Mouse (Mus musculus): ENCODE measurements around the gene Fgfr1op. TPM values are rescaled to one million over a fixed set of nuclear protein-coding genes. Genes with fewer than 3 reads are reported as not detected.
"Not testable (repeated sequence)": the region's sequence is repeated elsewhere in the genome, so short reads cannot be mapped to it uniquely, and the experiment has no call there.

Gene Fgfr1op
- polyA plus RNA-seq (2012; rRNA removed), result 3.0 and 4.4 TPM in 2 replicates

DNA sequence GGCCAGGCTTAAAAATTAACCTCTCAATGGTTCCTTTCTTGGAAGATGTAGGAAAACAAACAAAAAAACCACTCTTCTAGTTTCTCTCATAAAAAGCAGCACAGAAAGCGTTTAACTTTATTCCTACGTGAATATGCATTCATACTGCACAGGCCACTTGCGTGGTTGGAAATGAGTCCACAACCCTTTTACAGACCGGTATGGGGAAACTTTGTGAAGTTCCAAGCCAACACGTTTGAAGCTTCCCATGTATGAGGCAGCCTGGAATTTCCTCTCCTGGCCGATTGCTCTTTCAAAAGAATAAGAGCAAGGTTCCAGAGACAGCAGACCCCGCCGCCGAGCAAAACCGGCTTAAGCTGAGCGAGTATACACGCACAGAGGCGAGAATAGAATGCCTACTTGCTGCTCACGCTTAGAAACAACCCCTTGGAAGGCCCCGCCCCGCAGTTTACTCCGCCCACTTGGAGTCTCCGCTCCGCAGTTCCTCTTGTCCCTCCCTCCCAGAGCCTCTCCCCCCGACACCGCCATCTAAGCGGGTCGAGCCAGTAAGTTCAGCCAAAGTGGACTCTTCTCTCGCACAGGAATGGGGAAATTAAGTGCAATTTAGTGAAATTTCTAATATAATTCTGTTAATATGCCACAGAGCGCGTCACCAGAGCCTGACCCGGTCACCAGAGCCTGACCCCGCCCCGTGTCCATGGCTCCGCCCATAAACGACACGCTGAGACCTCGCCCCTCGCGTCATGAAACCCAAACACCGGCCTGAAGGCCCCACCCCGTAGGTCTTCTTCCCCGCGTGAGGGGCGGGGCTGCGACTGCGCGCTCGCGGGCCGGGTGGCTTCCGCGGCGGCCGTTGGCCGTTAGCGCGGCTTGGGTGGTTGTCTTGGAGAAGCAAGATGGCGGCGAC lies at the start of gene Fgfr1op:
Gene Fgfr1op (plus strand): TSS at position 801 of the 907 bp plus-strand sequence.
- peak; percentile 84 for DNase-seq
- H3K27ac ChIP-seq (ENCODE audit: insufficient read depth, low read depth, low read length), result peak within 1 kb of the TSS; percentile 87

DNA sequence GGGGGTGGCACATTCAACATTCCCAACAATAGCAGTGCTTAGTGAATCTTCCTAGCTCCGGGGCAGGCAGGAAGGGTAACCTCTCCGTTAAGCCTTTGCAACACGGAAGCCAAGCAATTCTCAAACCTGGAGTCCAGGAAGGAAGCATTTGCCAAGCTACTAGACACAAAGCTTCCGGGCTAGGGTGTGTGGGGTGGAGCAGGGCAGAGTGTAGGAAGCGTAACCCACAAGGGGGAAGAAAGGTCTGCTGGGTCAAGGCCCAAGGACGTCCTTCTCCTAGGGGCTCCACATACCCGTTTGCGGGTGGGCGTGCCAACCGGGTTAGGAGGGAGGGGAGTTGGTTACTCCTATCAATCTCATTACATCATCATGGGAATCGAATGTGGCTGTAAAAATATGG lies 48.9 kb upstream of the Fgfr1op start:
- not testable (repeated sequence) for H3K27me3 ChIP-seq (replicated peaks; ENCODE audit: control insufficient read depth, insufficient read depth, low read length); H3K4me3 ChIP-seq (ENCODE audit: insufficient read depth, low read depth, low read length); H3K36me3 ChIP-seq (ENCODE audit: control insufficient read depth, insufficient read depth, low read length); H3K4me1 ChIP-seq (ENCODE audit: control insufficient read depth, insufficient read depth, low read length); H3K27ac ChIP-seq (ENCODE audit: insufficient read depth, low read depth, low read length)
- DNase-seq, result peak; percentile 68
- WGBS, result 46% methylated on average over 8 of the region's 11 CpGs

More for the DNA sequence above, at the start of gene Fgfr1op:
- H3K4me3 ChIP-seq (ENCODE audit: insufficient read depth, low read depth, low read length), result peak within 1 kb of the TSS; percentile 61
- H3K36me3 ChIP-seq (ENCODE audit: control insufficient read depth, insufficient read depth, low read length); H3K4me1 ChIP-seq (ENCODE audit: control insufficient read depth, insufficient read depth, low read length); H3K27me3 ChIP-seq (replicated peaks; ENCODE audit: control insufficient read depth, insufficient read depth, low read length): not testable (repeated sequence)
- WGBS, result under 1% methylated on average over 19 of the region's 55 CpGs

DNA sequence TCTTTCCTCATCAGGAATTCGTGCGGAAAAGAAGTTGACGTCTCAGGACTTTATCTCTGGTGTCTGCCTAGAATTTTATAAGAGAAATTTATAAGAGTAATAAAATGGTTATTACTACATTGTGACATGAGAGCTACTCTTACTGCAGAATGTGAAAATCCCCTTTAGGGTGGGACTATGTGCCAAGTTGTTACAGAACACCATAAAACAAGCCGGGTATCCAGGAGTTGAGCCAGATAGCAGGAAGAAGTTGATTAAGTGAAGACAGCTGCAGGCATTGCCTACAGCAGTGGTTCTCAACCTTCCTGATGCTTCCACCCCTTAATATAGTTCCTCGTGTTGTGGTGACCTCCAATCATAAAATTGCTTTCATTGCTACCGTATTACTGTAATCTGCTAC lies 48.4 kb upstream of the Fgfr1op start:
- WGBS, result no CpG with 5 or more reads among the region's 6 CpGs
- H3K4me3 ChIP-seq (ENCODE audit: insufficient read depth, low read depth, low read length); DNase-seq; H3K4me1 ChIP-seq (ENCODE audit: control insufficient read depth, insufficient read depth, low read length); H3K27ac ChIP-seq (ENCODE audit: insufficient read depth, low read depth, low read length); H3K27me3 ChIP-seq (replicated peaks; ENCODE audit: control insufficient read depth, insufficient read depth, low read length); H3K36me3 ChIP-seq (ENCODE audit: control insufficient read depth, insufficient read depth, low read length): not testable (repeated sequence)

DNA sequence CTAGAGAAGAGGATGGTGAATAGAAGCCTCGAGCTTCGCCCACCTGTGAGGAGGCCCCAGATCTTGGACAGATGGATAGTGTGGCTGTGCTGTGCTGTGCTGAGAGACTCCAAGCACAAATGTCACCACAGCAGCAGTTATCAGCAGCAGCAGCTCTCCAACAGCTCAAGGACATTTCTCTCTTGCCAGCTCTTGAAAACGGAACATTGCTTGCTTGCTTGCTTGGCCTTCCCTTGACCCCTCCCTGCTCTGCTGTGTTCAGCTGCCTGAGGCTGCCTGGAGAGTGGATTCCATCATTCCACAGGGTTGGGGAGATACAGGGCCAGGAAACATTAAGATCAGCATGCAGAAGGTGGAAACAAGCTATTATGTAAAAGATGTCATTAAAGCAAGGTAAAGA lies 42.3 kb upstream of the Fgfr1op start:
- H3K27ac ChIP-seq (ENCODE audit: insufficient read depth, low read depth, low read length); H3K4me3 ChIP-seq (ENCODE audit: insufficient read depth, low read depth, low read length); DNase-seq; H3K36me3 ChIP-seq (ENCODE audit: control insufficient read depth, insufficient read depth, low read length); H3K4me1 ChIP-seq (ENCODE audit: control insufficient read depth, insufficient read depth, low read length); H3K27me3 ChIP-seq (replicated peaks; ENCODE audit: control insufficient read depth, insufficient read depth, low read length): not testable (repeated sequence)
- no CpG with 5 or more reads among the region's 3 CpGs for WGBS

DNA sequence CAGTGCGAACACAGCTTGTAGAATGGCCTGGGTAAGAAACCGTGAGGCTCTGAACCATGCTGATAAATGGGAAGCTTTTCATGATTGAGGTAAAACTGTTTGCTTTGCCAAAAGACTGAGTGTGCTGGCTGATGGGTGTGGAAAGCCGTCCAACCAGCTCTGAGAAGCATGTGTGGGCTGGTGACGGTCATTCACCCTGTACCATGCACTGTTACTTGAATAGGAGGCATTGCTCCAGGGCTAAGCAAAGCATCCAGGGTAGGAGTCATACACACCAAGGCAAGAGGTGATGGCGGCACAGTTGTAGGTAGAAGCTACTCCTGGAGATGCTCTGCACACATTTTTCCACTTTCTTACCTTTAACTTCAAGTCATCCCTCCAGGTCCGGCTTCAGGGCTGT lies 40.7 kb upstream of the Fgfr1op start:
- not testable (repeated sequence) for H3K4me1 ChIP-seq (ENCODE audit: control insufficient read depth, insufficient read depth, low read length)
- WGBS, result 79% methylated on average over 3 of the region's 6 CpGs

DNA sequence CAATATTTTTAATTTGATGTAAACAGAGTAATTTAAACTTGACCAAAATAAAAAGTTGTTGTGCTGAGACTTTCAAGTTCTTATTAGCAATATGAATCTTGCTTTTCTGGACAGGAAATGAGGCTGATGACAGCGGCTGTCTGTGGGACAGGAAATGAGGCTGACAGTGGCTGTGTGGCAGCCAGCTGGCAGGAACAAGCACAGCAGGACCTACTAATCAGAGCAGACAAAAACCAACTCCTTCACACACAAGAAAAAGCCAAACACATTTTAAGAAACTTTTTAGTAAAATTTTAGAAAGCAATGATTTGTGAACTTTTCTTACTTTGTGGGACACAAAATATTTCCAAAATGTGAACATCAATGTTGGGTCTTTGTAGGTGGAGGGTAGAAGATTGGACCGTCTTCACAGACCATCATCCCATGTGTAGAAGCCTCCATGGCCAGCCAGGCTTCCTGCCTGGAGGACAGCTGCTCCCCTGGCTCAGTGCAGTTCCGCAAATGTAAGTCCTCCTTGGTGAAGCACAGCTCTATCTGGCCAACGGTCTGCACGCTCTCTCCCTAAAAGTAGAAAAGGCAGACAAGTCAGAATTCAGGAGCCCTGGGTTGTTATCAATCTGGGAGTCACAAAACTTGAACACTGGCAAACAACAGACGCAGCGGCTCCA lies 36.8 kb upstream of the Fgfr1op start:
- H3K4me3 ChIP-seq (ENCODE audit: insufficient read depth, low read depth, low read length); H3K27ac ChIP-seq (ENCODE audit: insufficient read depth, low read depth, low read length); H3K4me1 ChIP-seq (ENCODE audit: control insufficient read depth, insufficient read depth, low read length); H3K27me3 ChIP-seq (replicated peaks; ENCODE audit: control insufficient read depth, insufficient read depth, low read length); DNase-seq; H3K36me3 ChIP-seq (ENCODE audit: control insufficient read depth, insufficient read depth, low read length): not testable (repeated sequence)
- WGBS, result 38% methylated on average over 2 of the region's 7 CpGs

More for the DNA sequence above, 40.7 kb upstream of the Fgfr1op start:
- not testable (repeated sequence) for H3K27ac ChIP-seq (ENCODE audit: insufficient read depth, low read depth, low read length); H3K27me3 ChIP-seq (replicated peaks; ENCODE audit: control insufficient read depth, insufficient read depth, low read length); H3K36me3 ChIP-seq (ENCODE audit: control insufficient read depth, insufficient read depth, low read length); DNase-seq; H3K4me3 ChIP-seq (ENCODE audit: insufficient read depth, low read depth, low read length)

DNA sequence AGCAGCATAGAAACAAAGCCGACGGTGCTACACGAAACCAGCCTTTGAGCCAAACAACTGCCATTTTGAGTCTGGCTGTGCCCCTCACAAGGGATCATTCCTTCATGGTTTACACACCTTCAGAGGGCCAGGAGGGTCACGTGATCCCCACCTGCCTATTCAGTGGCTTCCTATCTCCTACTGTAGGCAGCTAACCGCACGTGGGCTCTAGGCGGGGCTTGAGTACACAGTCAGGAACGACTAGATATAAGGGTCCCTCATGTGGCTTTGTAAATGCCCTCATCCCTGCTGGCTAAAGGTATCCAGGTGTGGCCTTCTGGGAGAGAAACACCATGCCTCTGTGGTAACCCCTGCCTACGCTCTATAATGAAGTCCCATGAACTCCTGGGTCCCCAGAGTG lies 35.7 kb upstream of the Fgfr1op start:
- not testable (repeated sequence) for DNase-seq; H3K36me3 ChIP-seq (ENCODE audit: control insufficient read depth, insufficient read depth, low read length); H3K27me3 ChIP-seq (replicated peaks; ENCODE audit: control insufficient read depth, insufficient read depth, low read length); H3K27ac ChIP-seq (ENCODE audit: insufficient read depth, low read depth, low read length); H3K4me1 ChIP-seq (ENCODE audit: control insufficient read depth, insufficient read depth, low read length); H3K4me3 ChIP-seq (ENCODE audit: insufficient read depth, low read depth, low read length)
- 89% methylated on average over 9 of the region's 9 CpGs for WGBS

DNA sequence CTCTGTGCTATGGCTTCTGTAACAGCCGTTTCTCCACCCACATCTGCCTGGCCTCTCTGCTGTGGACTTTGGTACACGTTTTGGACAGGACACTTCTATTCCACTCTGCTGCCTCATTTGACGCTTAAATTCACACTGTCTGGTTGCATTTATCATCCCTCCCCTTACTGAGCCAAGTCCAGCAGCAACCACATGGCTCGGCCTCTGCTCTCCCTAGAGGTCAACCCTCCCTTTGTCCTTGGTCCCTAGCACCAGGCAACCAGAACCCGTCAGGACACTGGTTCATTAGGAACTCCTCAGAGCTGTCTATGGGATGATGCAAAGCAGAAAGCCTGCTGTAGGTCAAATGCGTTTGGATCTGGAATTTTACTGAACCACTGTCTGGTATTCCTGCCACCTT lies 34.5 kb upstream of the Fgfr1op start:
- not testable (repeated sequence) for H3K27ac ChIP-seq (ENCODE audit: insufficient read depth, low read depth, low read length)
- WGBS, result no CpG with 5 or more reads among the region's 6 CpGs

DNA sequence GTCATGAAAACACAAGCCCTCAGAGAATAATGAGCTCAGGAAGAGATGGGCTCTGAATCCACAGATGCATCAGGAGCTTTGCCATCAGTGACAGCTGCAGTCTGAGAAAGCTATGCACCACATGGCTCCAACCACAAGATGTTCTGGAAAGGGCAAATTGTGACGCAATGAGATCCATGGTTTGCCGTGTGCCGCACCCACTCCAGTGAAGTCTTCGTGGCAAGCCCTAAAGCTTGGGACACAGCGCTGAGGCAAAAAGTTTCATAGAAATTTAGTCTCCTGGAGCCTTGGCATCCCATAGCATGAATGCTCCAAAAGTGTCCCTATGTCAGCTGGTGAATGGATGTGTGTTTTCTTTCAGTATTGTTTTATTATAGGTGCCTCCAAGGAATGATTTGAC lies 27.2 kb upstream of the Fgfr1op start:
- not testable (repeated sequence) for H3K4me1 ChIP-seq (ENCODE audit: control insufficient read depth, insufficient read depth, low read length); H3K27ac ChIP-seq (ENCODE audit: insufficient read depth, low read depth, low read length); DNase-seq; H3K36me3 ChIP-seq (ENCODE audit: control insufficient read depth, insufficient read depth, low read length); H3K4me3 ChIP-seq (ENCODE audit: insufficient read depth, low read depth, low read length); H3K27me3 ChIP-seq (replicated peaks; ENCODE audit: control insufficient read depth, insufficient read depth, low read length)
- 95% methylated on average over 5 of the region's 5 CpGs for WGBS

More for the DNA sequence above, 34.5 kb upstream of the Fgfr1op start:
- H3K4me1 ChIP-seq (ENCODE audit: control insufficient read depth, insufficient read depth, low read length); DNase-seq; H3K4me3 ChIP-seq (ENCODE audit: insufficient read depth, low read depth, low read length); H3K27me3 ChIP-seq (replicated peaks; ENCODE audit: control insufficient read depth, insufficient read depth, low read length); H3K36me3 ChIP-seq (ENCODE audit: control insufficient read depth, insufficient read depth, low read length): not testable (repeated sequence)

DNA sequence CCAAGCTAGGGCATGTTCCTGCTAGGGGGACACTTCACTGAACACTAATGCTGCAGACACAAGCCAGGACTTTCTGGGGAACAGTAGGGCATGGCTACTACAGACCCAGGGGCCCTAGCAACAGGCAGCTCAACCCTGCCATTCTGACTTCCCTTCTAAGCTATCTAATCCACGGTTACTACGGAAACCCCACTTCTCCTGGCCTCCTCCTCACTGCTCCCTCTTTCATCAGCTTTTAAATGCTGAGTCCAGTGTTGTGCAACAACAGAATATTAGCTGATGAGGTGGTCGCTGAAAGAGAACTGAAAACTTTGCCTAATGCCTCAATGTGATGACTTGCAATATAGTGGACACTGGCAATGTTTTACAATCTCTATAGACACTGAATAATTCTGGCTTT lies 25.1 kb upstream of the Fgfr1op start:
- not testable (repeated sequence) for H3K4me3 ChIP-seq (ENCODE audit: insufficient read depth, low read depth, low read length); H3K27ac ChIP-seq (ENCODE audit: insufficient read depth, low read depth, low read length); H3K36me3 ChIP-seq (ENCODE audit: control insufficient read depth, insufficient read depth, low read length); H3K4me1 ChIP-seq (ENCODE audit: control insufficient read depth, insufficient read depth, low read length); DNase-seq; H3K27me3 ChIP-seq (replicated peaks; ENCODE audit: control insufficient read depth, insufficient read depth, low read length)
- WGBS, result 90% methylated on average over 3 of the region's 3 CpGs
